In genomic region chr5:136292971-136293418, GRCm38 (mm10) we compare ENCODE assay signal across 12 mouse cellular contexts. TPM values are rescaled to one million over a fixed set of nuclear protein-coding genes. Genes with fewer than 3 reads are reported as not detected.
DNase-seq lines count a peak whose midpoint lies in the region; ATAC-seq and TF ChIP-seq lines count a peak whose summit lies in the region.
"Had no signal": no experiment of that assay in that cellular context is flagged by ENCODE, and none has a peak within 500 bp of the region (broad histone marks: within the 10 kb centered on the region; RNA-seq: fewer than 3 reads in every experiment).

No protein-coding gene starts in this region.

- no peaks in the 10 kb centered on the region for H3K9me3 ChIP-seq in forebrain, embryonic 16.5 days (ENCODE audit: control insufficient read depth, low read length)
- H3K9me3 ChIP-seq in intestine, postnatal 0 days (ENCODE audit: control insufficient read depth): no peaks in the 10 kb centered on the region
- H3K9me3 ChIP-seq: G1E had no signal

- 30% methylated on average over 4 of the region's 4 CpGs for WGBS in forebrain, embryonic 16.5 days
- 50% methylated on average over 4 of the region's 4 CpGs for whole genome bisulfite sequencing in intestine, postnatal 0 days

- no peaks in the 10 kb centered on the region for H3K36me3 ChIP-seq in forebrain, embryonic 16.5 days (ENCODE audit: control insufficient read depth, insufficient read depth)
- peaks cover 13% of the 10 kb centered on the region; the same call in 1 of the 2 replicates for H3K36me3 ChIP-seq in intestine, postnatal 0 days (ENCODE audit: control insufficient read depth, insufficient read depth)
- H3K36me3 ChIP-seq: G1E had no signal

- no peaks in the 10 kb centered on the region for H3K27me3 ChIP-seq in forebrain, embryonic 16.5 days (replicated peaks; ENCODE audit: control insufficient read depth, insufficient read depth, low read length)
- H3K27me3 ChIP-seq in intestine, postnatal 0 days (replicated peaks; ENCODE audit: control insufficient read depth, insufficient read depth, low read length): no peaks in the 10 kb centered on the region

- ATAC-seq in cerebellum, adult (ENCODE audit: insufficient number of reproducible peaks, low FRiP score, low TSS enrichment): no peak
- peak; percentile 62 for ATAC-seq in forebrain, embryonic 16.5 days
- no peak for ATAC-seq in intestine, postnatal 0 days

- peaks cover 34% of the 10 kb centered on the region for H3K4me1 ChIP-seq in forebrain, embryonic 16.5 days (replicated peaks; ENCODE audit: control insufficient read depth, insufficient read depth, low read length)
- H3K4me1 ChIP-seq in intestine, postnatal 0 days (replicated peaks; ENCODE audit: control insufficient read depth, insufficient read depth, low read length): no peaks in the 10 kb centered on the region

- intact Hi-C loops in left cerebral cortex, postnatal 4 days (cut with DNase I): no loop called here

- H3K4me2 ChIP-seq in forebrain, embryonic 16.5 days (ENCODE audit: low read length): no peak overlapping the region
- no peak overlapping the region for H3K4me2 ChIP-seq in intestine, postnatal 0 days (replicated peaks; ENCODE audit: low read depth)

- TF ChIP-seq CTCF in intestine, postnatal 0 days (IDR thresholded peaks at IDR 0.05; ENCODE audit: low read depth): no peak

- no peak overlapping the region for H3K4me3 ChIP-seq in forebrain, embryonic 16.5 days (replicated peaks; ENCODE audit: low read length)
- no peak overlapping the region for H3K4me3 ChIP-seq in intestine, postnatal 0 days (ENCODE audit: low read depth, low read length)

- no peak overlapping the region for H3K9ac ChIP-seq in forebrain, embryonic 16.5 days (replicated peaks; ENCODE audit: low read depth, low read length)
- H3K9ac ChIP-seq in intestine, postnatal 0 days (ENCODE audit: low read depth, low read length): no peak overlapping the region

- H3K27ac ChIP-seq in forebrain, embryonic 16.5 days (ENCODE audit: low read length): peak overlapping the region; percentile 89
- H3K27ac ChIP-seq in intestine, postnatal 0 days (ENCODE audit: low read depth, low read length): no peak overlapping the region

- DNase-seq in cerebellum, adult 11-12 months: peak; percentile 39
- DNase-seq in kidney, adult 18-20 months: peak; percentile 16
- no peak for DNase-seq in kidney, postnatal 10 days
- DNase-seq in layer of hippocampus, postnatal 14 days (ENCODE audit: low spot score in 2 of 2): peak; percentile 25 to 63
- DNase-seq in left cerebral cortex, postnatal 4 days: no peak
- DNase-seq: adrenal gland, adult 8-10 months; embryo, embryonic 11 days; lung, postnatal 4 days had no signal

RNA-seq across cellular contexts. Expression of gene Sh2b2, which starts 46.6 kb away (rescaled TPM):
- 30.3 and 33.3 TPM in 2 replicates for polyA plus RNA-seq in forebrain, embryonic 16.5 days (2015; fragmentation: Nextera tagmentation; extraction: Ambion mirVana)
- 1 to 10 TPM; 8.7 to 9.5 TPM for total RNA-seq in layer of hippocampus, postnatal 14 days (2021)
- 1.0 and 1.1 TPM in 2 replicates for polyA plus RNA-seq in intestine, postnatal 0 days (2015; fragmentation: Nextera tagmentation; extraction: Ambion mirVana)
- total RNA-seq in left cerebral cortex, postnatal 4 days (2021): 10 to 100 TPM; 40.0 to 40.8 TPM
- polyA plus RNA-seq: G1E had no signal

Comparison
In these comparisons a context has a peak if more than half of its experiments do, and no peak if none do; other contexts are left out.
1. DNase-seq: peak in cerebellum, adult 11-12 months (single experiment), kidney, adult 18-20 months (single experiment) and layer of hippocampus, postnatal 14 days (2 of 2); none in kidney, postnatal 10 days (single experiment) and left cerebral cortex, postnatal 4 days (single experiment).